Mouse (Mus musculus) olfactory bulb, adult 2 months (tissue): Measurements from ENCODE around the gene Pdgfb.

Experiments
- CTCF ChIP-seq: fragments of 200-500 bp; IDR thresholded peaks from 2 replicates; pipeline ENCODE4 v1.5.1; 2012; ENCODE audit warnings: low read depth, mild to moderate bottlenecking, low read length, moderate library complexity; ENCODE audit not compliant: insufficient read depth
- POLR2A ChIP-seq: fragments of 200-500 bp; IDR thresholded peaks from 2 replicates; pipeline ENCODE4 v1.6.1; 2012; ENCODE audit warnings: mild to moderate bottlenecking, low read depth, low read length, moderate library complexity; ENCODE audit not compliant: insufficient read depth

DNA sequence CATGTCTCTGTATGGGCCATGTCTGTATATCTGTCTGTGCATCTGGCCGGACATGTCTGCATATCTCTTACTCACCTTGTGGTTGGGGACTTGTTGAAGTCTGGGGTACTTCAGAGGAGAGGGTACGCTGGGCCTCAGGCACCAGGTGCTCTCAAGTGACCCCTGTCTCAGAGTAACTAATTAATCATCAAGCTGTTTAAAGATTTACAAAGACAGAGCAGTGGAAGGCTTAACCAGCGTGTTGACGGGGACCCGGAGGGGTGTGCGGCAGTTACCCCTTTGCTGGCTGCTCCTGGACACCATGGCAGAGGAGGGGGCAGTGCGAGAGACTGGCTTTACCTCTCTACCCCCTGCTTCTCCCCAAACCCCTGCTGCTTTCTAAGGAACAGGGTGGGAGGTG lies 44.8 kb upstream of the Pdgfb start:
- TF ChIP-seq POLR2A (no peak), CTCF (no peak)
